Mouse (Mus musculus) kidney, postnatal 25 days (tissue): ENCODE data around the gene Vgll4.
A peak's percentile ranks its signal among the peaks of the same experiment; 100 is the strongest.

Experiments used
- DNase-seq, 2 experiments: peaks; one replicate each; pipeline ENCODE4 v3.0.0; 2021; ENCODE audit warnings: mixed read lengths in 2 of 2

Gene Vgll4

GRCm38 (mm10) chr6:114969213-114970120 is at the start of gene Vgll4:
Vgll4 (minus strand) TSS chr6:114969994.
- peak; percentile 85 to 93 for DNase-seq

GRCm38 (mm10) chr6:115015461-115015860 is 45.7 kb upstream of the Vgll4 start:
- DNase-seq, result no peak

GRCm38 (mm10) chr6:115013574-115013973 is 43.8 kb upstream of the Vgll4 start:
- peak; percentile 75 to 87 for DNase-seq

- DNase-seq, result no peak
These were observed 42.0 kb upstream of the Vgll4 start for GRCm38 (mm10) chr6:115011792-115012191.

GRCm38 (mm10) chr6:115010815-115011214 is 41.0 kb upstream of the Vgll4 start:
- no peak for DNase-seq

GRCm38 (mm10) chr6:115010304-115010703 is 40.5 kb upstream of the Vgll4 start:
- no peak for DNase-seq

- peak; percentile 80 to 84 for DNase-seq
These were observed 37.9 kb upstream of the Vgll4 start for GRCm38 (mm10) chr6:115007728-115008127.

- DNase-seq, result no peak
These were observed 37.2 kb upstream of the Vgll4 start for GRCm38 (mm10) chr6:115006948-115007347.

GRCm38 (mm10) chr6:115006065-115006464 is 36.3 kb upstream of the Vgll4 start:
- no peak for DNase-seq

GRCm38 (mm10) chr6:115005351-115005890 is 35.6 kb upstream of the Vgll4 start:
- no peak for DNase-seq

GRCm38 (mm10) chr6:115004636-115005035 is 34.8 kb upstream of the Vgll4 start:
- DNase-seq, result no peak

GRCm38 (mm10) chr6:114998374-114999031 is 28.7 kb upstream of the Vgll4 start:
- no peak for DNase-seq

GRCm38 (mm10) chr6:114997471-114997870 is 27.7 kb upstream of the Vgll4 start:
- no peak for DNase-seq

- no peak for DNase-seq
These were observed 27.1 kb upstream of the Vgll4 start for GRCm38 (mm10) chr6:114996910-114997309.

- no peak for DNase-seq
These were observed 24.3 kb upstream of the Vgll4 start for GRCm38 (mm10) chr6:114994079-114994478.

GRCm38 (mm10) chr6:114993659-114994058 is 23.9 kb upstream of the Vgll4 start:
- DNase-seq, result no peak

- no peak for DNase-seq
These were observed 22.1 kb upstream of the Vgll4 start for GRCm38 (mm10) chr6:114991909-114992308.

- peak; percentile 33 to 65 for DNase-seq
These were observed 18.8 kb upstream of the Vgll4 start for GRCm38 (mm10) chr6:114988619-114988980.

- DNase-seq, result peak; percentile 24 to 59
These were observed 18.3 kb upstream of the Vgll4 start for GRCm38 (mm10) chr6:114987966-114988618.

- no peak for DNase-seq
These were observed 12.9 kb upstream of the Vgll4 start for GRCm38 (mm10) chr6:114982671-114983070.

GRCm38 (mm10) chr6:114979715-114980114 is 9.9 kb upstream of the Vgll4 start:
- no peak for DNase-seq

- no peak for DNase-seq
These were observed 7.2 kb upstream of the Vgll4 start for GRCm38 (mm10) chr6:114976915-114977419.

GRCm38 (mm10) chr6:114974331-114974730 is 4.5 kb upstream of the Vgll4 start:
- no peak for DNase-seq
